Mouse (Mus musculus) CD4-positive, CD25-positive, alpha-beta regulatory T cell, adult 4 months (primary cell): ENCODE measurements around the gene Ldlrad3. TPM values are rescaled to one million over a fixed set of nuclear protein-coding genes. Genes with fewer than 3 reads are reported as not detected.

ENCODE experiments used
- ATAC-seq: one replicate; pipeline ENCODE4 v1.8.0; 2017
- polyA plus RNA-seq, 2 experiments: library from polyadenylated mRNA; unstranded; fragments of 100-300 nt; shearing (Covaris generic); gene quantifications; one replicate each; pipeline ENCODE4 v1.2.1; 2017

Ldlrad3 gene
- polyA plus RNA-seq, 2 experiments from 2014 or later = 0.29 to 0.31 TPM

GRCm38 (mm10) chr2:102185069-102185950, 875 bp downstream of the Ldlrad3 start:
- no peak for ATAC-seq

DNA sequence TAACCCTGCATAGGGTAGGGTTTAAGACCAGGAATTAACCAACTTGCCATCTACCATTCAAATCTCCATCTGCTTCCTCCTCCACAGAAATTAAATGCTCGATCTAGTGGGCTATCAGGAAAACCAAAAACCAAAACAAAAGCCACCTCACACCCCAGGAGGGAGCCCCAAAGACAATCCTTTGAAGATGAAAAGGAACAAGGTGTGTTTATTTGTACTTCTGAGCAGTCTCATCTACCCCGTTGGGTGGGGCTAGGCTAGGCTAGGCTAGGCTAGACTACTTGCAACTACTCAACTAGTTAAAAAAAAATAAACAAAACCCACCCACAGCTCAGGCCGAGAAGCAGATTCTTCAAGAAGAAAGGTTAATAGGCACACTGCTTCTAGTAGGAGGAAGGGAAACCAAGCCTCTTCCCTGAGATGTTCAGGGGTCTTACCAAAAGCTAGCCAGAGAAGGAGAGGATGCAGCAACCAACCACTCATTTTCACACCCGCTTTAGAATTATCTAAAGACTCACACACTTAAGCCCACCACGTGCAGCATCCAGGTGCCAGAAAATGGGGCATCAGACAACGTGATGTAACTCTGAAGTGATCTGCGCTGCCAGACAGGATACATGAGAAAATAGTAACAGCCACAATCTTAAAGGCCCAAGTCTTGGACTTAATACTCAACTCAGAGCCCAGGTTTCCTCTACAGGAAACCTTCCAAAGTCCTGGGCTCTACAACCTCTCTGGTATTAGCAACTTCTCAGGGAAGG, 2.3 kb downstream of the Ldlrad3 start:
- no peak for ATAC-seq

DNA sequence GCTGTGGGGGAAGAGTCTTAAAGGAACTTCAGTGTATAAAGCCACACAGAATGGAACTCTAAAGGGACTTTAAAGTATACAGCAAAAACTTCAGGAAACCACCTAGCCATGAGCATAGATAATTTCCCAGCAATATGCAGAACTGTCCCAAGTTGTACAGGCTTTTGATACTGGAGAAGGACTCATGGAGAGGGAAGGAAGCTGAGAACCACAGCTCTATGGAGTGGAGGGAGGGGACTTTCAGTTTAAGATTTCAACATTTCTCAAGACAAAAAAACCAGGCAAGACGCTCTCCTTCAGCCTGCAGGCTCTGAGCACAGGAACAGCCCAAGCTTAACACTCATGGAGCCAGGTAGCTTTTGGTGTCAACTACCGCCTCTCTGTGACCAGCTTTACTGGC, 4.7 kb downstream of the Ldlrad3 start:
- ATAC-seq = no peak

DNA sequence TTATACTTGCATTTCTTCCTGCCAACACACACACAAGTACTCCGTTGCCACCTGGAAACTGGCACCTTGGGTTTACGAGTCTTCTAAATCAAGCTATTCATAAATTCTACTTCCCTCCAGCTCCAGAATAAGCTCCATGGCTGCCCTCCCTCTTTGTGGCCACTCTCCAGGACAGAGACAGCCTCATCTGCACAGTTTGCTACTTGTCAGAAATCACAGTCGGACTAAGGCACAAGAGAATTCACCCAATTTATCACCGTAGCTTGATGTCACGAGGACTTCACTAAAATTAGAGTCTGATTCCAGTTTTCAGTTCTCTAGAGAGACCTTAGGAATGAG, 9.8 kb downstream of the Ldlrad3 start:
- no peak for ATAC-seq

GRCm38 (mm10) chr2:102175741-102176433, 10.3 kb downstream of the Ldlrad3 start:
- ATAC-seq = no peak

GRCm38 (mm10) chr2:102172458-102172857, 13.7 kb downstream of the Ldlrad3 start:
- ATAC-seq = no peak

DNA sequence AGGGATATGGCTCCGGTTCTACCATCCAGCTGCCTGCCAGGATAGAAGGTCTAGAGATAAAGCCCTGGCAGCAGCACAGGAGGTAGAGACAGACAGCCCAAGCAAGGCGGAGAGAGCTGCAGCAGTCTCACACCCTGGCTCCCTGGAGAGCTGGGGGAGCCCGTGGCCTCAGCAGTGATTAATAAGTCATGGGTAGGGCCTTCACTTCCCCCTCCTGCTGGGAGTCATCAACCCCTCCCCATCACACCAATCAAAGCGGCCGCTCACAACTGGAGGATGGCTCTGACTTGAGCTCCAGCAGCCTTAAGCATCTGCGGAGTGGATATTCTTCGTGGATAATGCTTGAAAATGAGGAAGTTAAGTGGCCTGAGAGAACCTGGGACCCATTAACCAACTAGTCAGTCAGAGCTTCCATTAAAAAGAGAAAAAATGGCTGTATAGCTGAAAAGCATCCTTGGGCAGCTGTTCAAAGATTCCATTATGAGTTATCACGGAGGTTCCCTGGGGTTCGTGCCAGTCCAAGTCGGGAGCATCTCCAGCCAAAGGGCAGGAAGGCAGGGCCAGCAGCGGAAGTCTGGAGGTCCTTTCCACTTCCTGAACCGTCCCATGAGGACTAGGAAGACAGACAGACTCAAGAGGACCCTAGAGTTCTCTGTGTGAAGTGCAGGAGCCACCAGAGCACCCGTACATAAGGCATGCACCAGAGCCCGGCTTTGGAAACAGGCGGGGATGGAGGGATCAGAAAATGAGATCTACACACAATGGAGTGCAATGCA, 19.4 kb downstream of the Ldlrad3 start:
- no peak for ATAC-seq

DNA sequence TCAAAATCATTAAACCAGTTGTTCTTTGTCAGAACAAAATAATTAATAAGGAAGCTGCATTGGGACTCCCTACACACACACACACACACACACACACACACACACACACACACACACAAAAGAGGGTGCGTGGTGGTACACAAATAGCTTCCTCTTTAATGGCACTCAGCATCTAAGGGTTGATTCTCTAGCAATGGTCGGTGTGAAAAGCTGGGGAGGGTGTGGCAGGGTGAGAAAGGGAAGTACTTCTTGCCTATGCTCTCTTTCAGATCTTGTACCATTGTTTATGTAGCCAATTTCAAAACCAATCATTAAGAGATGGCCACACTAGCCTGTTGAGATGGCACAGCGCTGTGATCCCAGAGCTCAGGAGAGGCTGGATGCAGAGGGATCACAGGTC, 23.1 kb downstream of the Ldlrad3 start:
- ATAC-seq = no peak

GRCm38 (mm10) chr2:102157555-102157954, 28.6 kb downstream of the Ldlrad3 start:
- no peak for ATAC-seq

GRCm38 (mm10) chr2:102157010-102157409, 29.2 kb downstream of the Ldlrad3 start:
- ATAC-seq = no peak

GRCm38 (mm10) chr2:102156460-102156859, 29.7 kb downstream of the Ldlrad3 start:
- no peak for ATAC-seq

DNA sequence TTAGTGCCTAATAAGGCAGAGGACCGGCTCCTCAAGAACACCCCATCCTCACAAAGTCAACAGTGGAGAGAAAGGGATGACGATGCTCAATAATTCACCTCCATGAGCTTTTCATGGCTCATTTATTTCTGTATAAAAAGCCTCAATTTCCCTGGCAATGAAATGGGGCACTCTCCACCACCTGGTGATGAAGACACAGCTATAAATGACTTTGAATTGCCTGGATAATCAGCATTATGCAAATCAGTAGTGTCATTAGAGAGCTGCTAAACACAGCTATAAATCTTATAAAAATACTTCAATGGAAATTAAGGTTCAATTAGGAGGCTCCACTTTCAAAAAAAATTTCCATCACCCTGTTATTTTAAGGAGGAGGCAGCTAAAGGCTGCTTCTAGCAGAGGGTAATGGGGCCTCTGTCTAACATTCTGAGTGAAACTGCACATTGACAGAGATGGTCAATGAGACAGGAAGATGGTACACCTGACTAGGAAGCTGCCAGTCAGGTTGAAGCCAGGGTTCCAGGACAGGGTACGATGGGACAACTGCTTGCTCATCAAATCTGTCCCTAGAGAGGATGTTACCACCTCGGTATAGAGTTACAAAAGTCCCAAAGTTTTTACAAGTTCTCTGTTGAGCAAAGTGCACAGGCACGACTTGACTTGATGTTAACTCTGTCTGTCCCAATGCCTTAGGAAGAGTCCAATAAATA, 30.7 kb downstream of the Ldlrad3 start:
- no peak for ATAC-seq

GRCm38 (mm10) chr2:102154771-102155211, 31.4 kb downstream of the Ldlrad3 start:
- ATAC-seq = no peak

DNA sequence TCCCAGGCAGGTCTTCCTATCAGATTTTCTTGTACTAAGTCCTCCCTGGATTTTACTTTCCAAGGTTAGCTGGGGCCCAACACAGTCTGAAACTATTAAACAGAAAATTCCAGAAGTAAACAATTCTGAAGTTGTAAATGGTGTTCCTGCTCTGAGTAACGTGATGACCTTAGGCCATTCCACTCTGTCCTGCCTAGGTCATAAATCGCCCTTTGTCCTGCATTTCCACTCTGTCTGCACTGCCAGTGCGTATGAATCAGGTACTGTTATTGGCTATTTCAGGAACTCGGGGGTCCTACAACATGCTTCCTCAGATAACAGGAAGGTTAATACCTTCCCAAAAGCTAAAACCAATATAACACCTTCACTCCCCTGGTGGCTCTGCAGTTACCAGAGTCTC, 31.9 kb downstream of the Ldlrad3 start:
- no peak for ATAC-seq

DNA sequence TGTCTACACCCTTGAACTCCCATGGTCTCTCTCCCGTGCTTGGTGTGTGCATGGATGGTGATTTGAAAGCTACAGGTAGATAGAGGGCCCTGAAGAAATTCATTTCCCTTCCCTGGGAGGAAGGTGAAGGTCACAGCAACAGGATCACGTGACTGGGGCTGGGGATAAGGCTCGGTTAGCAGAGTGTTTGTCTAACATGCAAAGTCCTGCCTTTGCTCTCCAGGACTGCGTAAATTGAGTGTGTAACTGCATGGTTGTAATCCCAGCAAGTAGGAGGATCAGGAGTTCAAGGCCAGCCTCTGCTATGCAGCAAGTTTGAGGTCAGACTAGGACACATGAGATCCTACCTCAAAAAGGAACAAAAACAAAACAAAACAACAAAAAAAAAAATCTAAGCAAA, 32.7 kb downstream of the Ldlrad3 start:
- ATAC-seq = no peak

DNA sequence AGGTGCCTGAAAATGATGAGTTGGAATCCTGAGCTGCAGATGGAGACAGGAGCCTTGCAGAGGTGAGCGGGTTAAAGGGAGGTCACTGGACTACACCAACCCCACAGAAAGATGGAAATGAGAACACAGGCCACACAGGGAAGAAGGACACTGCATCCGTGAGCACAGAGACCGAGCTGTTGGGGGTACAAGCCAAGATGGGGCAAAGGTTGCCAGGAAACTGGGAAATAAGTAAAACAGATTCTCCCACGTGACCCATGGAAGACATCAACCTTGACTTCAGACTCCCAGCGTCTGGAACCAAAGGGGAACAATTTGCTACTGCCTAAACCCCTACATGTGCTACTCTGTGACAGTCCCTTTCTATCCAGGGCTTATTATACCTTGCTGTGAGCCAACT, 33.3 kb downstream of the Ldlrad3 start:
- ATAC-seq = no peak

GRCm38 (mm10) chr2:102149058-102149457, 37.1 kb downstream of the Ldlrad3 start:
- no peak for ATAC-seq

GRCm38 (mm10) chr2:102148093-102148492, 38.1 kb downstream of the Ldlrad3 start:
- ATAC-seq = no peak

DNA sequence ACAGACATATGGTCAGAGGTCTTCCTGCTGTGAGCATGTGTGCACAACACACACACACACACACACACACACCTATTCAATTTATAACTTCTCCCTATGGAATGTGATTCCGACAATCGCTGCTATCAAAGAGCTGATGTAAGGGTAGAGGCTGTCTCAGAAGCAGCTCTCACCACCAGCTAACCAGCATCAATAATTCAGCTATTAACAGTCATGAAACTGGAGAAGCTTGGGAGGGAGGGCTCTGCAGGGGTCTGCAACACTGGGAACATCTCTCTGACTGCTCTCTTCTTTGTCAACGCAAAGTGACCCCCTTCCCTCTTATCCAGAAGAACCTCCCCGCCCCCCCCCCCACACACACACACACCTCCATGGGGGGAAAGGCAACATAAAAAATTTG, 38.6 kb downstream of the Ldlrad3 start:
- no peak for ATAC-seq

- ATAC-seq = no peak
These were observed 39.8 kb downstream of the Ldlrad3 start for GRCm38 (mm10) chr2:102146386-102146785.

DNA sequence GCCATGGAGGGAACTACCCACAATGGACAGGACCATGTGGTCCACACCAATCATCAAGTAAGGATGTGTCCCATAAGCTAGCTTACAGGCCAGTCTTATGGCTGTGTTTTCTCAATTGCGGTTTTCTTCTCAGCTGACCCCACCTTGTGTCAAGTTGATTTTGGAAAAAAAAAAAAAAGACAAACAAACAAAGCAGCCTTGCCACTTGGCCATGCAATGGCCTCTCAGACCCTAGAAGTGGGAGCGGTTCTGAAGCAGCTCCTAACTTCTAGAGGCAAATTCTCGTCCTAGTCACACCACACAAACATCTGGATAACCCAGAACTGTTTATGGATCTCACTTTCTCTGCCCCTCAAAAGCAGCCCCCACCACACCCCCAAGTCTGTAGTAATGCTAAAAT, 41.1 kb downstream of the Ldlrad3 start:
- no peak for ATAC-seq

DNA sequence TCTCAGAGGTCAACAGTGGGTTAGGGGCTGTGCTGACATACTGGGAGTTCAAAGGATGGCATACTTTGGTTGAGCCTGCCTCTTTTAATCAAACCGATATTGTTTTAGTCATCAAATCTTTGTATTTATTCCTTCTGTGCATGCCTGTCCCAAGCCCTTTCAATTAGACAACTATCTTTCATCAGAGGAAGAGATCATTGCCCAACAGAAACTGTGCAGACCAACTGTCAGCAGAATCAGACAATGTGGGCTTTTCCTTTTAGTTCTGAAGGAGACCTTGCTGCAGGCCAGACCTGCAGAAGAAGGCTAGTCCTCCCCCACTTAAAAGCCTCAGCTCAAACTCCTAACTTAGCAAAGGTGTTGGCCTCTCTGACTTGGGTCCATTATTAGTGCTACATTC, 41.9 kb downstream of the Ldlrad3 start:
- ATAC-seq = no peak
